Mouse (Mus musculus) CH12.LX (cell line): ENCODE results near the gene Troap.

Source experiments
- BHLHE40 ChIP-seq: IDR thresholded peaks from 2 replicates; pipeline ENCODE4 v1.6.1; 2011; ENCODE audit warnings: mild to moderate bottlenecking, low read depth, low read length, improper control_type of control experiment
- CHD2 ChIP-seq: IDR thresholded peaks from 2 replicates; pipeline ENCODE4 v1.6.1; 2011; ENCODE audit warnings: low read length, improper control_type of control experiment
- CTCF ChIP-seq, 2 experiments: IDR thresholded peaks in 1 of 2; conservative IDR thresholded peaks in 1 of 2; 2 replicates each; pipeline ENCODE4 v1.5.1; 2011 to 2012; ENCODE audit warnings: low read depth in 2 of 2, low read length in 2 of 2, improper control_type of control experiment in 1 of 2, inconsistent platforms in 1 of 2, mild to moderate bottlenecking in 1 of 2, moderate library complexity in 1 of 2
- EP300 ChIP-seq: IDR thresholded peaks from 2 replicates; pipeline ENCODE4 v1.6.1; 2011; ENCODE audit warnings: low read length, improper control_type of control experiment
- POLR2A ChIP-seq: IDR thresholded peaks from 2 replicates; pipeline ENCODE4 v1.6.1; 2011; ENCODE audit warnings: low read depth, mild to moderate bottlenecking, improper control_type of control experiment, low read length
- RCOR1 ChIP-seq: conservative IDR thresholded peaks from 2 replicates; pipeline ENCODE4 v1.6.1; 2012; ENCODE audit warnings: low read depth, mild to moderate bottlenecking, inconsistent platforms, low read length, improper control_type of control experiment
- SMC3 ChIP-seq: IDR thresholded peaks from 2 replicates; pipeline ENCODE4 v1.6.1; 2011; ENCODE audit warnings: low read depth, low read length, improper control_type of control experiment
- ZMIZ1 ChIP-seq: IDR thresholded peaks from 2 replicates; pipeline ENCODE4 v1.6.1; 2012; ENCODE audit warnings: low read depth, mild to moderate bottlenecking, inconsistent platforms, low read length, improper control_type of control experiment

- TF ChIP-seq EP300 (no peak), SMC3 (no peak), ZMIZ1 (no peak), CTCF (conservative IDR thresholded peaks at IDR 0.05 in 1 of 2, IDR thresholded peaks at IDR 0.05 in 1 of 2; ENCODE audit: low read depth in 2 of 2, low read length in 2 of 2) (no peak), BHLHE40 (no peak), CHD2 (no peak), RCOR1 (no peak), POLR2A (no peak)
Observed at GRCm38 (mm10) chr15:99122642-99123041, 48.3 kb downstream of the Troap start.
